Mouse (Mus musculus) erythroblast, embryonic 14.5 days (primary cell): Measurements from ENCODE around the gene Gm49354. TPM values are rescaled to one million over a fixed set of nuclear protein-coding genes. Genes with fewer than 3 reads are reported as not detected.

Source experiments
- H3K27me3 ChIP-seq: 2 replicates; pipeline ENCODE4 v1.6.1; 2012; ENCODE audit warnings: inconsistent platforms; ENCODE audit not compliant: control insufficient read depth
- H3K36me3 ChIP-seq: 2 replicates; pipeline ENCODE4 v1.6.1; 2012; ENCODE audit warnings: mild to moderate bottlenecking, inconsistent platforms; ENCODE audit not compliant: control insufficient read depth
- H3K4me1 ChIP-seq: 2 replicates; pipeline ENCODE4 v1.6.1; 2012; ENCODE audit warnings: inconsistent platforms; ENCODE audit not compliant: control insufficient read depth
- H3K4me3 ChIP-seq: replicated peaks from 2 replicates; pipeline ENCODE3; 2012; ENCODE audit warnings: moderate library complexity, mild to moderate bottlenecking, inconsistent platforms
- H3K9me3 ChIP-seq: 2 replicates; pipeline ENCODE4 v1.6.1; 2012; ENCODE audit warnings: low read length, inconsistent platforms, mixed read lengths; ENCODE audit not compliant: control insufficient read depth
- GATA1 ChIP-seq: IDR thresholded peaks from 2 replicates; pipeline ENCODE4 v1.6.1; 2012; ENCODE audit warnings: low read length, inconsistent platforms, mixed read lengths
- TAL1 ChIP-seq: IDR thresholded peaks from 3 replicates; pipeline ENCODE4 v1.6.1; 2012; ENCODE audit warnings: low read length, inconsistent platforms, mixed read lengths
- polyA plus RNA-seq: library from polyadenylated mRNA; stranded (reverse); fragments of >175 nt; gene quantifications from 2 replicates; pipeline ENCODE4 v1.2.3, GENCODE M21; 2012

The Gm49354 gene
- 10.5 and 10.8 TPM in 2 replicates for polyA plus RNA-seq

- no peaks in the 10 kb centered on the region for H3K27me3 ChIP-seq
- peaks cover 11% of the 10 kb centered on the region for H3K9me3 ChIP-seq
- H3K36me3 ChIP-seq: peaks cover 99% of the 10 kb centered on the region
- H3K4me1 ChIP-seq: peaks cover 14% of the 10 kb centered on the region
- no peak within 1 kb of the TSS for H3K4me3 ChIP-seq
- no peak for TF ChIP-seq TAL1
- TF ChIP-seq GATA1: no peak
Measured at GRCm38 (mm10) chr13:59782145-59782544, at the start of gene Gm49354. Gene Gm49354, minus strand, starts transcription at chr13:59782245.

GRCm38 (mm10) chr13:59825966-59826365, 43.9 kb upstream of the Gm49354 start:
- Histone ChIP-seq H3K4me1 (peaks cover 43% of the 10 kb centered on the region), H3K4me3 (no peak overlapping the region), H3K36me3 (peaks cover 15% of the 10 kb centered on the region), H3K9me3 (no peaks in the 10 kb centered on the region), H3K27me3 (0 out of 2 replicates have a peak, but pooled peaks cover 3% of the 10 kb centered on the region)
- TF ChIP-seq TAL1 (no peak), GATA1 (no peak)

GRCm38 (mm10) chr13:59822507-59823462, 40.7 kb upstream of the Gm49354 start, which contains the start of gene Tut7:
Gene Tut7, minus strand, starts transcription at chr13:59823147.
- Histone ChIP-seq H3K9me3 (no peaks in the 10 kb centered on the region), H3K4me3 (peak within 1 kb of the TSS; percentile 79), H3K4me1 (peaks cover 66% of the 10 kb centered on the region), H3K27me3 (no peaks in the 10 kb centered on the region), H3K36me3 (peaks cover 47% of the 10 kb centered on the region)
- TF ChIP-seq GATA1 (no peak), TAL1 (no peak)

- H3K36me3 ChIP-seq: peaks cover 66% of the 10 kb centered on the region
- no peaks in the 10 kb centered on the region for H3K9me3 ChIP-seq
- peaks cover 70% of the 10 kb centered on the region for H3K4me1 ChIP-seq
- H3K27me3 ChIP-seq: no peaks in the 10 kb centered on the region
- TF ChIP-seq TAL1: no peak
- no peak for TF ChIP-seq GATA1
- peak overlapping the region; percentile 79 for H3K4me3 ChIP-seq
Measured at GRCm38 (mm10) chr13:59820836-59821235, 38.8 kb upstream of the Gm49354 start.

GRCm38 (mm10) chr13:59820114-59820513, 38.1 kb upstream of the Gm49354 start:
- TF ChIP-seq GATA1: no peak
- TF ChIP-seq TAL1: no peak
- H3K36me3 ChIP-seq: peaks cover 73% of the 10 kb centered on the region
- H3K27me3 ChIP-seq: no peaks in the 10 kb centered on the region
- peaks cover 73% of the 10 kb centered on the region for H3K4me1 ChIP-seq
- peak overlapping the region; percentile 79 for H3K4me3 ChIP-seq
- no peaks in the 10 kb centered on the region for H3K9me3 ChIP-seq

DNA sequence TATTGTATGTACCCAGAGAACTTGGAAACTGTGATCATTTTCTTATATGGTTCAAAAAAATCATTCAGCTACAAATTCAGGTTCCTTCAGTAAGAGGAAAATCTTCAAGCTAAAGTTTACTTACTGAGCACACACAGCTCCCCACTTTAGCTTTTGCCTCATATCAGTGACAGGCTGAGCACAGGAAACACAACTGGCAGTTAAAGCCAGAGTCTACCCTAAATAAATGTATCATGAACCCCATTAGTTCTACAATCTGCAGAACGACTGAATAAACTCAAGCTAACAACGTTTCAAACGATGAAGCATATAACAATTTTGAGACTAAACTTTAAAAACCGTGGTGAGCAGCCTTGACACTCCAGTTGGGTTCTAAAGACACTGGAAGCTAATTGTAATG, 35.3 kb upstream of the Gm49354 start:
- TF ChIP-seq GATA1 (no peak), TAL1 (no peak)
- Histone ChIP-seq H3K36me3 (peaks cover 96% of the 10 kb centered on the region), H3K4me3 (peak overlapping the region; percentile 79), H3K4me1 (peaks cover 79% of the 10 kb centered on the region), H3K9me3 (no peaks in the 10 kb centered on the region), H3K27me3 (no peaks in the 10 kb centered on the region)

DNA sequence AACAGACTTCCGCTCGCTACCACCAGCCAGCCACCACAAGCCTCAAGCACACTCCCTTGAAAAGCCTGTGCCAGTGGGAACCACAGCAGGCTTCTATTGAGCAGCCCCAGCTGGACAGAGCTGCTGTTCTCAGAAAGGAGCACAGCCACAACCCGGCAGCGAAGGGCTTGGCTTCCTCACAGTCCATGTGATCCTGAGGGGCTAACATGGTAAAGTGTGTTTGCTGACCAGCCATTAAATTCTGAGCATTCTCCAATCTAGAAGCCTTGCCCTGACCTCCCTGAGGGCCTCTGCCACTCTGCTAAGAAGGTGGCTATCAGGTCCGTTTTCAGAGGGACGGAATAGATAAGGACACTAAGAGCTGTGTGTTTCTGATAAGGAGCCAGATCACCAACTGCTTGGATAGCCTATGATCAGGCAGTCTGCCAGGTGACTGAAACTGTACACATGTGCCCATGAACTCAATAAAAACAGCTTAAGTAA, 32.1 kb upstream of the Gm49354 start:
- H3K27me3 ChIP-seq: no peaks in the 10 kb centered on the region
- H3K4me1 ChIP-seq: peaks cover 87% of the 10 kb centered on the region
- peak overlapping the region; percentile 61 for H3K4me3 ChIP-seq
- TF ChIP-seq GATA1 (peak; percentile 100), TAL1 (peak; percentile 98)
- peaks cover 98% of the 10 kb centered on the region for H3K36me3 ChIP-seq
- no peaks in the 10 kb centered on the region for H3K9me3 ChIP-seq

GRCm38 (mm10) chr13:59811581-59811980, 29.5 kb upstream of the Gm49354 start:
- TF ChIP-seq GATA1 (no peak), TAL1 (no peak)
- H3K4me3 ChIP-seq: no peak overlapping the region
- no peaks in the 10 kb centered on the region for H3K9me3 ChIP-seq
- H3K36me3 ChIP-seq: peaks cover 98% of the 10 kb centered on the region
- peaks cover 65% of the 10 kb centered on the region for H3K4me1 ChIP-seq
- no peaks in the 10 kb centered on the region for H3K27me3 ChIP-seq

GRCm38 (mm10) chr13:59801000-59801399, 19.0 kb upstream of the Gm49354 start:
- peaks cover 100% of the 10 kb centered on the region for H3K36me3 ChIP-seq
- no peak overlapping the region for H3K4me3 ChIP-seq
- H3K27me3 ChIP-seq: no peaks in the 10 kb centered on the region
- no peaks in the 10 kb centered on the region for H3K9me3 ChIP-seq
- TF ChIP-seq TAL1 (no peak), GATA1 (no peak)
- peaks cover 66% of the 10 kb centered on the region for H3K4me1 ChIP-seq
